Mouse (Mus musculus) erythroblast, embryonic 14.5 days (primary cell): ENCODE results near the gene Nr1h3.

Experiments used
- GATA1 ChIP-seq: IDR thresholded peaks from 2 replicates; pipeline ENCODE4 v1.6.1; 2012; ENCODE audit warnings: low read length, inconsistent platforms, mixed read lengths
- TAL1 ChIP-seq: IDR thresholded peaks from 3 replicates; pipeline ENCODE4 v1.6.1; 2012; ENCODE audit warnings: low read length, inconsistent platforms, mixed read lengths

DNA sequence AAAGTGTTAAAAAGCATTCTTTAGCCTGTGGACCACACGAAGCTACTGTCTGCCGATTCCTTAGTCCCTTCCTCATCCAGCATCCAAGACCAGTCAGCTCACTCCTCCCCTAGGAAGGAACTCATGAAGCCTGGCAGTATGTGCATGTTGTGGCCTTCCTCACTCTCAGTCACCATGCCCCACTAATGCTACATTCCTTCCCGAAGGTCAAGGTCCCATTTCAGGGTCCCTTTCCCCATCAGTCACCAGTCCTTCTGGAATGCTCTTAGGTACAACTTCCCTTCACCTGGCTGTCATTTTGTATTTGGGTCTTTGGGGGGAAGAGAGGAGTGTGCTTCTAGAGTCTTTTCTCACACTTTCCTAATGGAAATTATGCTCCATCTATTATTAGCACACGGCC, 49.4 kb upstream of the Nr1h3 start:
- TF ChIP-seq TAL1 (no peak), GATA1 (no peak)
